Mouse (Mus musculus) midbrain, postnatal 0 days (tissue): ENCODE measurements around the gene Ctnnbl1. TPM values are rescaled to one million over a fixed set of nuclear protein-coding genes. Genes with fewer than 3 reads are reported as not detected.
A peak's percentile ranks its signal among the peaks of the same experiment; 100 is the strongest.

ENCODE experiments used
- ATAC-seq: fragments of 200-750 bp; cut with Nextera tagmentation; 2 replicates; pipeline ENCODE4 v1.8.0; 2017; ENCODE audit warnings: moderate number of reproducible peaks, mild to moderate bottlenecking, moderate TSS enrichment, moderate library complexity; ENCODE audit not compliant: low FRiP score
- DNase-seq: peaks from one replicate; pipeline ENCODE4 v3.0.0-alpha.2; 2015; ENCODE audit warnings: low spot score
- H3K27ac ChIP-seq: fragments of 300-500 bp; sonication (generic); 2 replicates; pipeline ENCODE4 v1.5.1; 2014; ENCODE audit warnings: low read depth, mild to moderate bottlenecking, low read length, mixed read lengths
- H3K27me3 ChIP-seq: fragments of 300-500 bp; sonication (generic); 2 replicates; pipeline ENCODE4 v1.6.1; 2014; ENCODE audit warnings: low read length, control low read depth, mixed read lengths; ENCODE audit not compliant: insufficient read depth
- H3K36me3 ChIP-seq: fragments of 300-500 bp; sonication (generic); 2 replicates; pipeline ENCODE4 v1.6.1; 2014; ENCODE audit warnings: low read length, control low read depth, mixed read lengths; ENCODE audit not compliant: insufficient read depth
- H3K4me1 ChIP-seq: fragments of 300-500 bp; sonication (generic); 2 replicates; pipeline ENCODE4 v1.6.1; 2014; ENCODE audit warnings: mild to moderate bottlenecking, control low read depth, antibody characterized with exemption, low read length, mixed read lengths; ENCODE audit not compliant: insufficient read depth
- H3K4me2 ChIP-seq: fragments of 300-500 bp; sonication (generic); 2 replicates; pipeline ENCODE4 v1.6.1; 2014; ENCODE audit warnings: low read depth, mild to moderate bottlenecking, low read length, mixed read lengths; ENCODE audit not compliant: poor library complexity, severe bottlenecking
- H3K4me3 ChIP-seq: fragments of 300-500 bp; sonication (generic); 2 replicates; pipeline ENCODE4 v1.5.1; 2014; ENCODE audit warnings: low read depth, mild to moderate bottlenecking, low read length, moderate library complexity
- H3K9ac ChIP-seq: fragments of 300-500 bp; sonication (generic); replicated peaks from 2 replicates; pipeline ENCODE4 v1.6.1; 2014; ENCODE audit warnings: mild to moderate bottlenecking, low read length, moderate library complexity, mixed read lengths; ENCODE audit not compliant: poor library complexity, severe bottlenecking
- H3K9me3 ChIP-seq: fragments of 300-500 bp; sonication (generic); 2 replicates; pipeline ENCODE4 v1.6.1; 2016; ENCODE audit warnings: low read length, control low read depth
- CTCF ChIP-seq: IDR thresholded peaks from 2 replicates; pipeline ENCODE4 v1.5.1; 2016; ENCODE audit warnings: antibody characterized with exemption, mild to moderate bottlenecking
- WGBS: fragments of 180-500 bp; shearing (Covaris S2); extraction: QIAGEN DNeasy Blood & Tissue Kit; methylation state at CpG from one replicate; pipeline ENCODE4 v1.1.7; 2014; 5-methylcytosine and 5-hydroxymethylcytosine counted together
- polyA plus RNA-seq: library from polyadenylated mRNA; unstranded; fragments of >200 nt; fragmentation: Nextera tagmentation; extraction: Ambion mirVana; gene quantifications from 2 replicates; pipeline ENCODE4 v1.2.1, GENCODE M21; 2015
- total RNA-seq: library from RNA; depleted of rRNA; stranded (reverse); fragments of >200 nt; gene quantifications from 2 replicates; pipeline ENCODE4 v1.2.3, GENCODE M21; 2014

Ctnnbl1 gene
- total and polyA plus RNA-seq, 2 experiments from 2014 or later = 40.0 to 44.7 TPM

DNA sequence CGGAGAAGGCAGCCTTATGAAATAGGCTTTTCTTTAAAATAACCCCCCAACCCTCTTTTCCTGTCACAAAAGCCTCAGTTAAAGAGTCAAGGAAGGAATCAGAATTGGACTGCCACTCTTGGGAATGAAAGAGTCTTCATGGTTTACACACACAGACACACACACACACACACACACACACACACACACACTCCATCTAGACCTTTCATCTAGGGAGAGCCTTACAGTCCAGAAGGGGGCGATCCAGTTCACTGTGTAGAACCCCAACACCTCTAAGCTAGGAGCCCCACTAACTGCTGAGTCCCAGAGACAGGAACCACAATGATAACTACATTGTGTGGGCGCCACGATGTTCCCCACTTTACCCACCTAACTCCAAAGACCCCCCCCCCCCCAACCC, 176.5 kb downstream of the Ctnnbl1 start:
- DNase-seq (peak; percentile 69), ATAC-seq (peak; percentile 53; the same call in 1 of the 2 replicates)
- peaks cover 9% of the 10 kb centered on the region; the same call in 1 of the 2 replicates for H3K4me1 ChIP-seq
- H3K36me3 ChIP-seq = no peaks in the 10 kb centered on the region
- WGBS = 3% methylated on average over 4 of the region's 4 CpGs
- H3K4me2 ChIP-seq = peak overlapping the region; percentile 79
- no peak overlapping the region for H3K27ac ChIP-seq
- peak overlapping the region; percentile 48 for H3K9ac ChIP-seq
- peak; percentile 71 for TF ChIP-seq CTCF
- H3K4me3 ChIP-seq = peak overlapping the region; percentile 65
- H3K27me3 ChIP-seq = no peaks in the 10 kb centered on the region
- H3K9me3 ChIP-seq = no peaks in the 10 kb centered on the region

DNA sequence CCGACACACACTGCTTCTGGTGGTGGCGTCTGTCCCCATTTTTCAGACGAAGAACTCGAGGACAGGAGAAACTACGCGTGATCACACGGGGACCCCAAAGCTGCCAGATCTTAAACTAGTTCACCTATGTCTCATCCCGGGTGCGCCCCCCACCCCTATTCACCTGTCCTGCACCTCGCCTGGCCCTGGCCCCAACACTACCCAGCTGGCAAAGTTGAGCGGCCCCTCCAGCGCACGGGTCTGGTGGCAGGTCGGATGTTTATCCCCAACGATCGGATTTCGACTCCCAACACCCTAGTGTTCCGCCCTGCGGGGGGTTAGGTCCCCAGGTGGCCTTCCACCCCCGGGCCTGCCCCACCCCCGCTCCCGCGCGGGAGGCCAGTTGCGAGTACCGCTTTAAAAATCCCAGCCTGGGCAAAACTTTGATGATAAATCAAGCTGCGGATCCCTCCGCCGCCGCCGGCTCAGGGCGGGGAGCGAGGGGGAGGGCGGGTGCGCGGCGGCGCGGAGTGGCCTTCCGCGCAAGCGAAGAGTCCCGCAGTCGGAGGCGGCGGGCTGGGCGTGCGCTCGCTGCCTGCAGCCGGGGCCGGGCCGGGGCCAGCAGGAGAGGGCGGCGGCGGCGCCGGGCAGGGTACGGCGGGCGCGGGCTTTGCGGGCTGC, 177.0 kb downstream of the Ctnnbl1 start, which contains the start of gene Vstm2l:
Gene Vstm2l, plus strand, starts transcription at position 549 of the 660 bp plus-strand sequence.
- Histone ChIP-seq H3K9me3 (no peaks in the 10 kb centered on the region), H3K4me1 (peaks cover 10% of the 10 kb centered on the region; the same call in 1 of the 2 replicates), H3K27ac (peak within 1 kb of the TSS; percentile 80), H3K27me3 (no peaks in the 10 kb centered on the region), H3K36me3 (no peaks in the 10 kb centered on the region), H3K4me3 (peak within 1 kb of the TSS; percentile 65), H3K9ac (peak within 1 kb of the TSS; percentile 82), H3K4me2 (peak within 1 kb of the TSS; percentile 79)
- WGBS = 3% methylated on average over 47 of the region's 62 CpGs
- no peak for TF ChIP-seq CTCF
- ATAC-seq (peak; percentile 62; the same call in 1 of the 2 replicates), DNase-seq (peak; percentile 89)

DNA sequence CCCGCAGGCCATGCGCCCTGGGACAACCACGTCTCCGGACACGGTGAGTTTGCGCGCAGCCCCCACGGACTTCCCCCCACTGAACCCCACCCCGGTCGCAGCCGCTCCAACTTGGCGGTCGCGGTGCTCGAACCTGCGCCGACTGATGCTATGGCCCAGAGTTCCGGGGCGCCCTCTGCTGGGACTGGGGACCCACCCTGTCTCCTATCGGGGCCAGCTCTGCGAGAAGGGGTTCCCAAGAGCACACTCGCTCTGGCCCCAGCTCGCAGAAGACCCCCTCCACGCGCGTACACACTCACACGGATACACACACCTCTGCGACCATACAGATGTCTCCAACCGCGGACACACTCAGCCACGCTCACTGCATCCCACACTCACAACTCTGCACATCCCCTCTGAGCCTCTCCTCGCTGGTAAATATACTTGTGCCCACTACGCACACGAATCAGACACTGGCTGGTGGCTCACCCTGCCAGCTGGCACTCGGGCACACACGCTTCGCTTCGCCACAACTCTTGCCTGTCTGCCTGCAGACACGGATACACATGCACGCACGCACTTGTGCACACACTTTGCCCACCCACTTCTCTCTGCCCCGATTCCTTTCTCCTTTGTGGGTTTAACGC, 177.8 kb downstream of the Ctnnbl1 start:
- peak overlapping the region; percentile 82 for H3K9ac ChIP-seq
- H3K27ac ChIP-seq = peak overlapping the region; percentile 80
- no peaks in the 10 kb centered on the region for H3K27me3 ChIP-seq
- no peaks in the 10 kb centered on the region for H3K36me3 ChIP-seq
- 24% methylated on average over 43 of the region's 43 CpGs for WGBS
- peak; percentile 56 for TF ChIP-seq CTCF
- peak overlapping the region; percentile 65 for H3K4me3 ChIP-seq
- DNase-seq (peak; percentile 45), ATAC-seq (peak; percentile 63)
- H3K9me3 ChIP-seq = no peaks in the 10 kb centered on the region
- peaks cover 16% of the 10 kb centered on the region; the same call in 1 of the 2 replicates for H3K4me1 ChIP-seq
- peak overlapping the region; percentile 79 for H3K4me2 ChIP-seq

DNA sequence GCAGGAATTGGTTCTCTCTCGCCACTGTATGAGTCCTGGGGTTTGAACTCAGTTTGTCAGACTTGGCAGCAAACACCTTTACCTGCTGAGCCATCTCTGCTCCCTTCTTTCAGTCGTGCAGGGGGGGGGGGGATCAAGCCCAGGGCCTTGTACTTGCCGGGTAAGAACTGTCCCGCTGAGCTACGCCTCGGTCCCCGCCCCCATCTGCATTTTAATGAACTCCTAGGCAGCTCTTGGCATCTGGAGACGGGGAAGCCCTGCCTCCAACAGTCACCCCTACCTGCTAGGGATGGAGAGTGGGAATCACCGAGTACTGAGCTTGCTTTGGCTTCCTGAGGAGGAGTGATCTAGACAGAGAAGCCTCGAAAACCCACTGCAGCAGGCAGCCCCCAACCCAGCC, 181.3 kb downstream of the Ctnnbl1 start:
- WGBS = 10% methylated on average over 10 of the region's 10 CpGs
- H3K4me2 ChIP-seq = peak overlapping the region; percentile 79
- DNase-seq (no peak), ATAC-seq (no peak)
- no peak overlapping the region for H3K27ac ChIP-seq
- H3K4me1 ChIP-seq = peaks cover 31% of the 10 kb centered on the region
- H3K27me3 ChIP-seq = no peaks in the 10 kb centered on the region
- no peak for TF ChIP-seq CTCF
- H3K4me3 ChIP-seq = peak overlapping the region; percentile 23
- H3K9ac ChIP-seq = peak overlapping the region; percentile 46; the same call in 1 of the 2 replicates
- no peaks in the 10 kb centered on the region for H3K9me3 ChIP-seq
- H3K36me3 ChIP-seq = no peaks in the 10 kb centered on the region; the same call in 1 of the 2 replicates

DNA sequence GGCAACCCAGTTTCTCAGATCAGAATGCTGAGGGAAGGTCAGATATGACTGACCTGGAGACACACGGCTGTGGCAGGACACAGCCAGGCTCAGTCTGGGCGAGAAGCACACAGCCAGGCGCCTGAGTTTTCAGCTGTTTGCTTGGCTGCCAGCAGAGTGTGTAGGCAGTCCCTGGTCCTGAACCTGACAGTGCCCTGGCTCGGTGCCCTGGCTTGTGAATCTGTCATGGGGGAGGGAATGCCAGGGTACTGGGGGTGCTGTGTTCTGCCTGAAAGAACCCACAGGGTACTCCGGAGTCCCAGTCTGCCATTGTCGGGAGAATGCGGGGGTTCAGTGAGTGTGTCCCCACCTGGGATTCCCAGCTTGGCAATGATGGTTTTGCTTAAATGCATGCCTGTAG, 184.3 kb downstream of the Ctnnbl1 start:
- Histone ChIP-seq H3K4me1 (peaks cover 31% of the 10 kb centered on the region), H3K4me3 (no peak overlapping the region), H3K27me3 (no peaks in the 10 kb centered on the region), H3K27ac (no peak overlapping the region), H3K36me3 (no peaks in the 10 kb centered on the region; the same call in 1 of the 2 replicates), H3K9ac (no peak overlapping the region), H3K9me3 (no peaks in the 10 kb centered on the region), H3K4me2 (peak overlapping the region; percentile 6)
- ATAC-seq (no peak), DNase-seq (peak; percentile 47)
- WGBS = 57% methylated on average over 7 of the region's 7 CpGs
- no peak for TF ChIP-seq CTCF

DNA sequence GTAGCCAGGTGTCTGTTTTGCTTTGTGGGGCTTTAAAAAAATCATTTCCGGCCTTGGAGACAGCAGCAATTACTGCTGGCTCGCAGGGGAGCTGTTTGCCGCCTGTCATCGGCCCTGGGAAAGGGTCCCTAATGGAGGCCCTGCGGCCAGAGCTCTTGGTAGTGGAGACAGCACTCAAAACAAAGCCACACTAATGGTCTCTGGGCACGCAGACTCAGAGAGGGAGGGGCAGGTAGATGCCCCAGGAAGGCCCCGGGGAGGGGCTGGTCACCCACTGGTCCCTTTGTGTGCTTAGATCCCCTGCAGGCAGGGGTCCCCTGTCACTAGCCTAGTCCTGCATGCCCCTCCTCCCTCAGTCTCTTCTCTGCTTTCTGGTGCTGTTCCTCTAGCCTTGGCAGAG, 186.2 kb downstream of the Ctnnbl1 start:
- H3K4me3 ChIP-seq = peak overlapping the region; percentile 5; the same call in 1 of the 2 replicates
- peaks cover 32% of the 10 kb centered on the region for H3K4me1 ChIP-seq
- ATAC-seq (no peak), DNase-seq (no peak)
- peak overlapping the region; percentile 55; the same call in 1 of the 2 replicates for H3K27ac ChIP-seq
- H3K27me3 ChIP-seq = no peaks in the 10 kb centered on the region
- TF ChIP-seq CTCF = no peak
- H3K36me3 ChIP-seq = no peaks in the 10 kb centered on the region; the same call in 1 of the 2 replicates
- peak overlapping the region; percentile 19; the same call in 1 of the 2 replicates for H3K9ac ChIP-seq
- H3K4me2 ChIP-seq = peak overlapping the region; percentile 26
- 13% methylated on average over 7 of the region's 7 CpGs for WGBS
- no peaks in the 10 kb centered on the region for H3K9me3 ChIP-seq
